Mouse (Mus musculus) brain, embryonic 14.5 days (tissue): ENCODE data around the gene Pknox1.

Experiments
- CTCF ChIP-seq: fragments of 200-500 bp; IDR thresholded peaks from 2 replicates; pipeline ENCODE4 v1.5.1; 2012; ENCODE audit warnings: inconsistent platforms, mild to moderate bottlenecking, moderate library complexity, borderline replicate concordance; ENCODE audit not compliant: insufficient read depth, insufficient read length; ENCODE audit errors: extremely low read depth
- POLR2A ChIP-seq: fragments of 200-500 bp; IDR thresholded peaks from 2 replicates; pipeline ENCODE4 v1.6.1; 2012; ENCODE audit warnings: mild to moderate bottlenecking, inconsistent platforms, borderline replicate concordance; ENCODE audit not compliant: poor library complexity, insufficient read depth, insufficient read length, severe bottlenecking; ENCODE audit errors: extremely low read depth

DNA sequence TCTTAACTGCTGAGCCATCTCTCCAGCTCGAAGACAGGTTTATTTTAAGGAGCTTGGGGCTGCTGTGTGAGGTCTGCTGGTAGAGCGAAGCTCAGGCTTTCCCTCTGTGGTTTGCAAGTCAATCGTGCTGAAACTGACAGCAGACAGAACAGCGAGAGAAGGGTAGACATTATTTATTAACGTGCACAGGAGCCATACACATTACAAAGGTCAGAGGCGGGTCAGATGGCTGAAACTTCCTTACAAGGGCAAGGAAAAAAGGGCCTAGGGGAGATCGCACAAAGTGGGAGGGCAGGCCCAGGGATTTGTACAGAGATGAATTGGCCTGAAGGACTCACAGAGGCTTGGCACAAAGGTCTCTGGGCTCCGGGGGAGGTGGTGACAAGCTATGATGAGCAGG, 15.1 kb upstream of the Pknox1 start:
- no peak for TF ChIP-seq CTCF
- TF ChIP-seq POLR2A, result no peak
